Mouse (Mus musculus) liver, embryonic 13.5 days (tissue): ENCODE results near the gene Phgdh. TPM values are rescaled to one million over a fixed set of nuclear protein-coding genes. Genes with fewer than 3 reads are reported as not detected.

Source experiments
- ATAC-seq: fragments of 200-750 bp; cut with Nextera tagmentation; 2 replicates; pipeline ENCODE4 v1.8.0; 2017; ENCODE audit warnings: low read depth, mild to moderate bottlenecking, moderate number of reproducible peaks, moderate library complexity
- DNase-seq: peaks from one replicate; pipeline ENCODE4 v3.0.0; 2022
- H3K27ac ChIP-seq: fragments of 300-500 bp; sonication (generic); 2 replicates; pipeline ENCODE4 v1.5.1; 2015; ENCODE audit warnings: moderate library complexity, mild to moderate bottlenecking, inconsistent platforms
- H3K27me3 ChIP-seq: fragments of 300-500 bp; sonication (generic); 2 replicates; pipeline ENCODE4 v1.6.1; 2015; ENCODE audit warnings: mild to moderate bottlenecking, inconsistent platforms
- H3K36me3 ChIP-seq: fragments of 300-500 bp; sonication (generic); 2 replicates; pipeline ENCODE4 v1.6.1; 2015; ENCODE audit warnings: mild to moderate bottlenecking, inconsistent platforms
- H3K4me1 ChIP-seq: fragments of 300-500 bp; sonication (generic); replicated peaks from 2 replicates; pipeline ENCODE4 v1.6.1; 2015; ENCODE audit warnings: inconsistent platforms
- H3K4me2 ChIP-seq: fragments of 300-500 bp; sonication (generic); 2 replicates; pipeline ENCODE4 v1.6.1; 2015; ENCODE audit warnings: inconsistent platforms, mild to moderate bottlenecking, moderate library complexity
- H3K4me3 ChIP-seq: fragments of 300-500 bp; sonication (generic); replicated peaks from 2 replicates; pipeline ENCODE4 v1.5.1; 2015; ENCODE audit warnings: mild to moderate bottlenecking, inconsistent platforms
- H3K9ac ChIP-seq: fragments of 300-500 bp; sonication (generic); 2 replicates; pipeline ENCODE4 v1.6.1; 2015; ENCODE audit warnings: mild to moderate bottlenecking, inconsistent platforms
- H3K9me3 ChIP-seq: fragments of 300-500 bp; sonication (generic); replicated peaks from 2 replicates; pipeline ENCODE4 v1.6.1; 2016; ENCODE audit warnings: inconsistent platforms
- WGBS: fragments of 180-500 bp; shearing (Covaris S2); methylation state at CpG from one replicate; pipeline ENCODE4 v1.1.7; 2015; ENCODE audit not compliant: insufficient replicate concordance; 5-methylcytosine and 5-hydroxymethylcytosine counted together
- polyA plus RNA-seq: library from polyadenylated mRNA; unstranded; fragments of >200 nt; fragmentation: Nextera tagmentation; extraction: Ambion mirVana; gene quantifications from 2 replicates; pipeline ENCODE4 v1.2.1, GENCODE M21; 2015

Phgdh gene
- polyA plus RNA-seq, 1 experiment from 2014 or later: 305 TPM

- DNase-seq: no peak
- H3K27ac ChIP-seq: no peak overlapping the region
- no peaks in the 10 kb centered on the region for H3K4me1 ChIP-seq
- H3K9me3 ChIP-seq: no peaks in the 10 kb centered on the region
- H3K27me3 ChIP-seq: no peaks in the 10 kb centered on the region
- ATAC-seq: no peak
- H3K4me3 ChIP-seq: no peak overlapping the region
- peaks cover 63% of the 10 kb centered on the region for H3K36me3 ChIP-seq
- no peak overlapping the region for H3K9ac ChIP-seq
- no peak overlapping the region for H3K4me2 ChIP-seq
- 70% methylated on average over 2 of the region's 2 CpGs for WGBS
Observed at GRCm38 (mm10) chr3:98315181-98315580, 24.6 kb downstream of the Phgdh start.

- DNase-seq (no peak), ATAC-seq (0 out of 2 replicates have a peak, but pooled peaks have one; percentile 30)
- H3K4me2 ChIP-seq: no peak overlapping the region
- H3K9ac ChIP-seq: no peak overlapping the region
- H3K36me3 ChIP-seq: peaks cover 47% of the 10 kb centered on the region
- no peaks in the 10 kb centered on the region for H3K9me3 ChIP-seq
- H3K27ac ChIP-seq: no peak overlapping the region
- H3K4me3 ChIP-seq: no peak overlapping the region
- H3K27me3 ChIP-seq: no peaks in the 10 kb centered on the region
- no peaks in the 10 kb centered on the region for H3K4me1 ChIP-seq
- 67% methylated on average over 9 of the region's 9 CpGs for WGBS
Observed at GRCm38 (mm10) chr3:98313294-98314155, 26.3 kb downstream of the Phgdh start.

- Histone ChIP-seq H3K4me3 (no peak overlapping the region), H3K4me1 (no peaks in the 10 kb centered on the region), H3K9me3 (no peaks in the 10 kb centered on the region), H3K27me3 (no peaks in the 10 kb centered on the region), H3K4me2 (no peak overlapping the region), H3K9ac (no peak overlapping the region), H3K36me3 (peaks cover 43% of the 10 kb centered on the region), H3K27ac (no peak overlapping the region)
- DNase-seq: peak; percentile 11
- WGBS: 27% methylated on average over 7 of the region's 7 CpGs
- no peak for ATAC-seq
Observed at GRCm38 (mm10) chr3:98312867-98313266, 26.9 kb downstream of the Phgdh start.

GRCm38 (mm10) chr3:98310456-98310855 is 29.3 kb downstream of the Phgdh start:
- no peak for DNase-seq
- ATAC-seq: no peak
- Histone ChIP-seq H3K4me3 (no peak overlapping the region), H3K4me1 (no peaks in the 10 kb centered on the region), H3K9ac (no peak overlapping the region), H3K27me3 (no peaks in the 10 kb centered on the region), H3K4me2 (no peak overlapping the region), H3K9me3 (no peaks in the 10 kb centered on the region), H3K36me3 (peaks cover 23% of the 10 kb centered on the region), H3K27ac (no peak overlapping the region)
- WGBS: 89% methylated on average over 1 of the region's 1 CpGs

- Histone ChIP-seq H3K27ac (no peak overlapping the region), H3K9ac (no peak overlapping the region), H3K27me3 (no peaks in the 10 kb centered on the region), H3K9me3 (no peaks in the 10 kb centered on the region), H3K4me1 (no peaks in the 10 kb centered on the region), H3K4me2 (no peak overlapping the region), H3K4me3 (no peak overlapping the region), H3K36me3 (0 out of 2 replicates have a peak, but pooled peaks cover 6% of the 10 kb centered on the region)
- WGBS: 72% methylated on average over 6 of the region's 6 CpGs
- DNase-seq (no peak), ATAC-seq (no peak)
Observed at GRCm38 (mm10) chr3:98308606-98309005, 31.2 kb downstream of the Phgdh start.

- 81% methylated on average over 3 of the region's 3 CpGs for WGBS
- Histone ChIP-seq H3K27ac (no peak overlapping the region), H3K4me2 (no peak overlapping the region), H3K4me1 (no peaks in the 10 kb centered on the region), H3K4me3 (no peak overlapping the region), H3K9ac (no peak overlapping the region), H3K27me3 (no peaks in the 10 kb centered on the region), H3K9me3 (no peaks in the 10 kb centered on the region), H3K36me3 (peaks cover 20% of the 10 kb centered on the region)
- ATAC-seq (no peak), DNase-seq (no peak)
Observed at GRCm38 (mm10) chr3:98301761-98302160, 38.0 kb downstream of the Phgdh start.

GRCm38 (mm10) chr3:98300266-98300665 is 39.5 kb downstream of the Phgdh start:
- Histone ChIP-seq H3K4me3 (no peak overlapping the region), H3K36me3 (peaks cover 20% of the 10 kb centered on the region), H3K4me2 (no peak overlapping the region), H3K9ac (no peak overlapping the region), H3K27me3 (no peaks in the 10 kb centered on the region), H3K4me1 (no peaks in the 10 kb centered on the region), H3K9me3 (no peaks in the 10 kb centered on the region), H3K27ac (no peak overlapping the region)
- WGBS: 49% methylated on average over 4 of the region's 4 CpGs
- no peak for ATAC-seq
- DNase-seq: no peak

GRCm38 (mm10) chr3:98299391-98300100 is 40.2 kb downstream of the Phgdh start:
- 41% methylated on average over 1 of the region's 1 CpGs for WGBS
- Histone ChIP-seq H3K4me3 (no peak overlapping the region), H3K9me3 (no peaks in the 10 kb centered on the region), H3K36me3 (peaks cover 20% of the 10 kb centered on the region), H3K4me2 (no peak overlapping the region), H3K9ac (no peak overlapping the region), H3K27ac (no peak overlapping the region), H3K4me1 (no peaks in the 10 kb centered on the region), H3K27me3 (no peaks in the 10 kb centered on the region)
- DNase-seq (no peak), ATAC-seq (no peak)

GRCm38 (mm10) chr3:98295965-98296364 is 43.8 kb downstream of the Phgdh start:
- Histone ChIP-seq H3K36me3 (peaks cover 4% of the 10 kb centered on the region), H3K27me3 (no peaks in the 10 kb centered on the region), H3K4me2 (no peak overlapping the region), H3K4me1 (no peaks in the 10 kb centered on the region), H3K9ac (no peak overlapping the region), H3K9me3 (no peaks in the 10 kb centered on the region), H3K27ac (no peak overlapping the region), H3K4me3 (no peak overlapping the region)
- WGBS: 57% methylated on average over 10 of the region's 10 CpGs
- ATAC-seq (no peak), DNase-seq (no peak)

- ATAC-seq (no peak), DNase-seq (no peak)
- WGBS: 76% methylated on average over 9 of the region's 9 CpGs
- Histone ChIP-seq H3K9ac (no peak overlapping the region), H3K4me3 (no peak overlapping the region), H3K4me2 (no peak overlapping the region), H3K27me3 (no peaks in the 10 kb centered on the region), H3K9me3 (no peaks in the 10 kb centered on the region), H3K4me1 (no peaks in the 10 kb centered on the region), H3K27ac (no peak overlapping the region), H3K36me3 (peaks cover 6% of the 10 kb centered on the region)
Observed at GRCm38 (mm10) chr3:98291044-98291443, 48.7 kb downstream of the Phgdh start.

- H3K27me3 ChIP-seq: no peaks in the 10 kb centered on the region
- ATAC-seq: no peak
- no peak overlapping the region for H3K4me3 ChIP-seq
- H3K27ac ChIP-seq: no peak overlapping the region
- no peaks in the 10 kb centered on the region for H3K9me3 ChIP-seq
- no peak overlapping the region for H3K9ac ChIP-seq
- no peaks in the 10 kb centered on the region for H3K36me3 ChIP-seq
- WGBS: 74% methylated on average over 5 of the region's 5 CpGs
- no peak overlapping the region for H3K4me2 ChIP-seq
- peaks cover 20% of the 10 kb centered on the region for H3K4me1 ChIP-seq
- no peak for DNase-seq
Observed at GRCm38 (mm10) chr3:98283205-98283604, 56.6 kb downstream of the Phgdh start.
